Mouse (Mus musculus): ENCODE data around the gene Ate1.

Ate1 gene

DNA sequence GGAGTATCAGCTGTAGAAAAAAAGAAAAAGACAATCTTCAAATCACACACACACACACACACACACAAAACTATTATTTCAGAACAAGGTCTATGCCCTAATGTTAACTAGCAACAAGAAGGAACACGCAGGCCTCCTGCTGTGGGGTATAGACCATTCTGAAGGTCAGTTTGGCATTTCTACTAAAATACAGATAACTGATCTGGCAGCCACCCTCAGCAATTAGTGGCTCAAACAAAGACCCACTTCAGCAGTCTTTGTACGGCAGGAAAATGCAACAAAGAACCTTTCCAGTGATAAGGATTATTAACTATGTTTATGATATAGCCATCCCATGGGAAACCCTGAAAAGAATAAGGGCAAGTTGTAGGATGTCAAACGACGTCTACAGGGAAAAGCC lies 16.9 kb upstream of the Ate1 start:
- CTCF ChIA-PET, result no interaction called here
- POLR2A ChIA-PET, result interaction anchor here in 2 of 4 experiments (6.6 to 15.7 kb wide), 3 partner anchors 7 to 67 kb away, joined by 56 to 329 read pairs (median 190); no protein-coding TSS in a partner anchor

- ChIA-PET CTCF (interaction anchor here in 2 of 4 experiments (1.0 to 2.6 kb wide), 4 partner anchors 8 to 90 kb away, joined by 3 to 20 read pairs (median 3); no protein-coding TSS in a partner anchor), POLR2A (interaction anchor here in 3 of 4 experiments (0.9 to 15.7 kb wide), 17 partner anchors 8 to 409 kb away, joined by 3 to 329 read pairs (median 5); partner anchors contain the start of genes Ate1 (in 1 of the 3) and Tacc2 (in 1 of the 3))
These were observed 15.0 kb upstream of the Ate1 start for GRCm38 (mm10) chr7:130535174-130535573.

- POLR2A ChIA-PET, result interaction anchor here (0.6 to 15.7 kb wide), 58 partner anchors 8 to 411 kb away, joined by 3 to 329 read pairs (median 4); partner anchors contain the start of genes Ate1 (in 3 of the 4), Nsmce4a (in 2 of the 4) and Tacc2 (in 1 of the 4)
- CTCF ChIA-PET, result interaction anchor here (0.6 to 2.6 kb wide), 37 partner anchors 9 to 1339 kb away, joined by 3 to 20 read pairs (median 4); no protein-coding TSS in a partner anchor
These were observed 13.4 kb upstream of the Ate1 start for GRCm38 (mm10) chr7:130533316-130534260.

- POLR2A ChIA-PET, result interaction anchor here (0.6 to 15.7 kb wide), 49 partner anchors 9 to 951 kb away, joined by 3 to 329 read pairs (median 5); partner anchors contain the start of genes Ate1 (in 2 of the 4), Nsmce4a (in 2 of the 4) and Tacc2 (in 1 of the 4)
These were observed 11.0 kb upstream of the Ate1 start for GRCm38 (mm10) chr7:130531138-130531537.

DNA sequence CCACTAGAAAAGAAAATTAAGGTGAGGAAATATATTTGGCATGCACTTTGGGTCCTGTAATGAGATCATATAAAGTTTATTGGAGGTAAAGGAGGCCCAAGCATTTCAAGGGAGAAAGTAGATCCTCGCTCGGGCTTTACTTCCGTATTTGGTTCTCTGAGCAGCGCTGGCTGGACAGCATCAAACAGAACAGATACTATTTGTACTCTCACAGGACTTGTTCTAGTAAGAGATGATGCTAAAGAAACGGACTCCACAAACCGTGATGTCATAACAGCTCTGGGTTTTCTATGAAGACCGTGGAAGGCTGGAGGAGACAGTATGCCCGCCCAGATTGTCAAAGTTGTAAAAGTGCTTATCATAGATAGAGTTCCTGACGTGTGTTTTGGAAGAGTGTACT lies 7.1 kb upstream of the Ate1 start:
- ChIA-PET POLR2A (interaction anchor here in 3 of 4 experiments (0.6 to 15.7 kb wide), 7 partner anchors 8 to 348 kb away, joined by 3 to 329 read pairs (median 4); no protein-coding TSS in a partner anchor), CTCF (no interaction called here)

More at GRCm38 (mm10) chr7:130531138-130531537, 11.0 kb upstream of the Ate1 start:
- CTCF ChIA-PET, result interaction anchor here in 2 of 4 experiments (0.9 to 2.3 kb wide), 4 partner anchors 9 to 131 kb away, joined by 3 to 9 read pairs (median 4); no protein-coding TSS in a partner anchor

- CTCF ChIA-PET, result no interaction called here
- POLR2A ChIA-PET, result interaction anchor here in 2 of 4 experiments (5.8 to 15.7 kb wide), 3 partner anchors 8 to 22 kb away, joined by 63 to 329 read pairs (median 112); no protein-coding TSS in a partner anchor
These were observed 3.3 kb upstream of the Ate1 start for GRCm38 (mm10) chr7:130523451-130523850.

GRCm38 (mm10) chr7:130520812-130521422 lies 748 bp upstream of the Ate1 start:
- ChIA-PET POLR2A (interaction anchor here in 3 of 4 experiments (0.6 to 9.0 kb wide), 8 partner anchors 10 to 295 kb away, joined by 3 to 112 read pairs (median 10); no protein-coding TSS in a partner anchor), CTCF (no interaction called here)

DNA sequence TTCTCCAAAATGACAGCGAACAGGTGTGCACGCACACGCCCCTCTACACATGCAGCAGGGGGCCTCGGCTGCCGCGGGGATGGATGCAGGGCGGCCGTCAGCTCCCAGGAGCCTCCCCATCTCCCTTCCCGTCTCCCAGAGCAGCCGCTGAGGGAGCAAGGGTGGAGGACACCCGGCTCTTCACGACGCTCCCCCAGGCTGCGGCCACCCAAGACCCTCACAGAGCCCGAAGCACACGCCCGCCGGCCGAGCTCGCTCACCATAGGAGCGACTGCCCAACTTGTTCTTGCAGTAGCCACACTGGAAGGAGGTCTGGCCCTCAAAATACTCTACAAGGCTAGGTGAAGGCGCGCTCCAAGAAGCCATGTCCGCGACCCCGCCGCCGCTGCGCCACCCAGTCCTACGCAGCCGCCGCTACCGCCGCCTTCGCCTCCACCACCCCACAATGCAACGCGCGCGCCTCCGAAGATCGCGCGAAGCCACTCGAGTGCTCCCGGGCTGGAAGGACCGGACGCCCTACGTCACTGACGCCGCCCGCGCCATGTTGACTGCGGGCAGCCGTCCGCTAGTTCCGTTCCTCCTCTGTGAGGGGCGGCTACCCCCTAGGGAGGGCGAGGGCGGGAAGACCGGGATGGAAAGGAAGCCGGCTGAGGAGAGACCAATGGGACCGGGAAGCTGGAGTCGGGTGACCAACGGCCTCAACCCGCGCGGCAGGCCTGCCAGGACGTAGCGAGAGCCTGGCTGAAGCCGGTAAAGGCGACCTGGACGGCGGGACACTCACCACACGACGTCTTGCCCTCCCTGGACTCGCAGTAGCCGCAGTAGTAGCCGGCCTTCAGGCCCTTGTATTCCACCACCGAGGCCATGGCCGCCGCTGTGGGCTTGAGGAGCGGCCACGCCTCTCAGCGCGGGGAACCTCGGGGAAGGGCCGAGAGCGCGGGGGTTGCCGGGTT lies 797 bp downstream of the Ate1 start:
- ChIA-PET POLR2A (interaction anchor here (0.6 to 9.0 kb wide), 18 partner anchors 8 to 449 kb away, joined by 3 to 112 read pairs (median 4); partner anchors contain the start of gene Tacc2 (in 1 of the 4)), CTCF (interaction anchor here in 3 of 4 experiments (0.6 to 1.4 kb wide), 4 partner anchors 13 to 138 kb away, joined by 3 to 14 read pairs (median 4); no protein-coding TSS in a partner anchor)

DNA sequence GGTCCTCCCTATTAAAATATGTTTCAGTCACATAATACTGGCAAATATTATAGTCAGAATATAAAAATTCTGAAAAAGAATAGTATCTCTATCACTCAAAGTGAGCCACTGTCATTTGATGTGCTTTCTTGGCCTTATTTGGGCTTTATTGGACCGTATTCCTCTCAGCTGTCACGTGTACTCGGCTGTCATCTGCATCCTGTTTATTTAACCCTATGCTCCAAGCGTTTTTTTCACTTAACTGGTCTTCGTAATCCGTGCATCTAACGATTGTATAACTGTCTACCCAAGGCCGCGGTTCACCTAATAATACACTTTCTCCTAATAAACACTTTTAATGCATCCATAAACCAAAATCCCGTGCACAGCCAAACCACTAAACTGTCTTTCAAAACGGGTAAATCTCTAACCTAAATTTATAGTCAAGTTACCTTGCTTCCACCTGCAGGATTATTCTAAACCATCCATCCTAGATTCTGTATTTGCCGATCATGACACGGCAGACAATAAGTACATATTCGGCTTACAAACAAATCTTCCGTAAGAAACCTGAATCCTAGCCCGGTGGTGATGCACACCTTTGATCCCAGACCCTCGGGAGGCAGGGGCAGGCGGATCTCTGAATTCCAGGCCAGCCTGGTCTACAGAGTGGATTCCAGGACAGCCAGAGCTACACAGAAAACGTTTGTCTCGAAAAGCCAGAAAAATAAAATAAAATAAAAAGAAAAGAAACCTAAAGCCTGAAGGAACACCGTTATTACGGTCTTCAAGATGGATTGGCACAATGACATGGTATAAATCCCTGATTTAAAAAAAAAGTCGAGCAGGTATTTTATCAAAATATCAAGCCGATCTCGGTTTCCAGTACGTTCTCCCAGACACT lies 1.7 kb downstream of the Ate1 start:
- ChIA-PET CTCF (no interaction called here), POLR2A (interaction anchor here in 3 of 4 experiments (0.7 to 9.0 kb wide), 11 partner anchors 9 to 265 kb away, joined by 3 to 112 read pairs (median 5); partner anchors contain the start of gene Tacc2 (in 1 of the 3))

DNA sequence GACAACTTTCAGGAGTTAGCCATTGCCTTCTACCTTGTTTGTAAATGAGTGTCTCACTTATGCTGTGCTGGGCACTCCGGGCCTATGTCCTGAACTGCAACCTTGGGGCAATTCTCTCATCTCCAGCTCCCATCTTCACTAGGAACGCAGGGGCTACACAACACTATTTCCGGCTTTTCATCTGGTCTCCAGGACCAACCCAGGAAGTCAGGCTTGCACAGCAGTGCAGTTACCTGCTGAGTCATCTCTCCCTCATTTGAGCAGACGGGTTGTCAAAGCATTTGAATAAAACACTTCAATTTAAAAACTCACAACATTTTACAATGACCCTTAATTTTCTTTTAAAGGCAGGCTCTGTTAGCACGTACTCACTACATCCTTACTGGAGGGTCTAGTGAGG lies 9.9 kb downstream of the Ate1 start:
- ChIA-PET CTCF (no interaction called here), POLR2A (interaction anchor here in 1 of 4 experiments (0.6 to 2.2 kb wide), 5 partner anchors 10 to 27 kb away, joined by 3 to 8 read pairs (median 4); partner anchors contain the start of gene Ate1)

DNA sequence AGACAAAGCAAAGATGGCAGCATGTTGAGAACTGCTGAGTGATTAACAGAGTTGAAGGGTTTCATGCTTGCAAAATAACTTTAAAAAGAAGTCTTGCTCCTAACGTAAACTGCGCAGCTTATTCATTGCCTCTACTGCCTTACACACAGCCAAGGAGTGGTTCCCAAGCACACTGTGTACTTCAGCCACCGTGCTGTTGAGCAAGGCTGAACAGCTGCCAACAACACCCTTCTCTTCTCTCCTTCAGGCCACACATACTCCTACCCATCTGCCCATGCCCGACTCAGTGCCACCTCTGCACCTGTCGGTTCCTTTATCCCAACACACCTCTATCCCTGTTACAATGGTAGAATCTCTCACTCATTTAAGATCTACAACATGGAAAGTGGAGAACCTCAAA lies 17.2 kb downstream of the Ate1 start:
- ChIA-PET POLR2A (interaction anchor here in 1 of 4 experiments (1.4 kb wide), 1 partner anchor 15 kb away, joined by 3 read pairs; no protein-coding TSS in a partner anchor), CTCF (no interaction called here)

DNA sequence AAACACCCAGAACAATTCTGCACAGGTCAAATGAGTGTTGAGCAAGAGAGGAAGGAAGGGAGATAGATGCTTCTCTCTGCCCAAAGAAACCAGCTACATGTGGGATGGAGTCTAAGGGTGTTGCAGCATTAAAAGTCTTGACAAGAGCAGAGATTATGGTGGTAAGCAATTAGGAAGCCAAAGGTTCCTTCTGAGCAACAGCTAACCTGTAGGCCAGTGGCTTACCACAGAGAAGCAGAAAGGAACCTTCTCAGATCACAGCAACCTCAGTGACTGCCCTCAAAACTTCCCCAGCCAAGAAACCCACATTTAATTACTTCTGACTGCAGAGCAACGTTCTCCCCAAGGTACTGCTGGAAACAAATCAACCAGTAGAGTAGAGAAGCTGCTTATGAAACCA lies 18.7 kb downstream of the Ate1 start:
- POLR2A ChIA-PET, result interaction anchor here in 1 of 4 experiments (0.7 to 1.1 kb wide), 2 partner anchors 15 to 213 kb away, joined by 3 read pairs; no protein-coding TSS in a partner anchor
- CTCF ChIA-PET, result no interaction called here

DNA sequence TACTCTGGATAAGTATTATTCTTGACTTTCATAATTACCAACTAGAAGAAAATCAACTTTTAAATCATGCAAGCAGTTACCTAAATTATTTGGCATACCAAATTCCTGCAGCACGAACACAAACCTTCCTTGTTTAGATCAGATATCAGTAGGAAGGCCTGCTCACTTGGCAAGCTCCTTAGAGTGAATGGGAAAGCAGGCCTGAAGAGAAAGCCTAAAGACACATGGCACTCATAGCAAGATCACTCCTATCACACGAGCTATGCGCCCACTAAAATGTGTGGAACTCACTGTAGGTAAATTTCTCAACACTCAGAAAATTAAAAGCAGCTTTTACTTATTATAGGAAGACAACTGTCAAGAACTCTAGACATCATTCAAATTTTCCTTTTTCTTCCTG lies 26.8 kb downstream of the Ate1 start:
- ChIA-PET POLR2A (interaction anchor here in 2 of 4 experiments (0.6 to 3.1 kb wide), 6 partner anchors 16 to 858 kb away, joined by 3 to 8 read pairs (median 4); no protein-coding TSS in a partner anchor), CTCF (no interaction called here)

GRCm38 (mm10) chr7:130492026-130492425 lies 28.1 kb downstream of the Ate1 start:
- ChIA-PET POLR2A (interaction anchor here in 2 of 4 experiments (0.6 kb wide), 2 partner anchors 98 to 871 kb away, joined by 3 to 4 read pairs; no protein-coding TSS in a partner anchor), CTCF (interaction anchor here in 1 of 4 experiments (0.7 kb wide), 1 partner anchor 840 kb away, joined by 5 read pairs; no protein-coding TSS in a partner anchor)

GRCm38 (mm10) chr7:130479003-130479402 lies 41.2 kb downstream of the Ate1 start:
- ChIA-PET CTCF (interaction anchor here (0.6 to 1.9 kb wide), 5 partner anchors 18 to 80 kb away, joined by 3 to 7 read pairs (median 3); no protein-coding TSS in a partner anchor), POLR2A (interaction anchor here in 2 of 4 experiments (0.6 kb wide), 2 partner anchors 15 to 209 kb away, joined by 3 read pairs; no protein-coding TSS in a partner anchor)

DNA sequence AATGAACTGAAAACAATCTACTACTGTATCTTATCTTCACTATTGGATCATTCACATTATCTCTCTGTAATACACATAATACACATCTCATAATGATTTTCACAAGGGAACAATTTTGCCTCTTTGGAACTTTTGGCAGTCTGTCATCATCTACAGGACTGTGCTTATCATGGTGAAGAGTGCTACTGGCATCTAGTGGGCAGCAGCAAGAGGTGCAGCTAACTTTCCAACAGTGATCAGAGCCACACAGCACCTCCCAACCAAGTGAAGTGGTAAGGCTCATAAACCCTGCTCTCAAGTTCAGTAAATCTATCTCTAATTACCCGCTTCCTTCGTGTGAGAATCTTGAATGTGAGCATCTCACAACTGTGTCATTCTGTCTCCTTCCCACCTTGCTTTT lies 44.2 kb downstream of the Ate1 start:
- ChIA-PET CTCF (interaction anchor here in 3 of 4 experiments (0.6 to 1.6 kb wide), 8 partner anchors 9 to 822 kb away, joined by 3 to 5 read pairs (median 3); no protein-coding TSS in a partner anchor), POLR2A (interaction anchor here in 1 of 4 experiments (0.6 to 3.0 kb wide), 4 partner anchors 18 to 76 kb away, joined by 3 to 11 read pairs (median 6); no protein-coding TSS in a partner anchor)
